Mouse (Mus musculus): ENCODE data around the gene Fam131c. TPM values are rescaled to one million over a fixed set of nuclear protein-coding genes. Genes with fewer than 3 reads are reported as not detected.

Gene Fam131c
- polyA plus RNA-seq, 1 experiment = 1.8 TPM

DNA sequence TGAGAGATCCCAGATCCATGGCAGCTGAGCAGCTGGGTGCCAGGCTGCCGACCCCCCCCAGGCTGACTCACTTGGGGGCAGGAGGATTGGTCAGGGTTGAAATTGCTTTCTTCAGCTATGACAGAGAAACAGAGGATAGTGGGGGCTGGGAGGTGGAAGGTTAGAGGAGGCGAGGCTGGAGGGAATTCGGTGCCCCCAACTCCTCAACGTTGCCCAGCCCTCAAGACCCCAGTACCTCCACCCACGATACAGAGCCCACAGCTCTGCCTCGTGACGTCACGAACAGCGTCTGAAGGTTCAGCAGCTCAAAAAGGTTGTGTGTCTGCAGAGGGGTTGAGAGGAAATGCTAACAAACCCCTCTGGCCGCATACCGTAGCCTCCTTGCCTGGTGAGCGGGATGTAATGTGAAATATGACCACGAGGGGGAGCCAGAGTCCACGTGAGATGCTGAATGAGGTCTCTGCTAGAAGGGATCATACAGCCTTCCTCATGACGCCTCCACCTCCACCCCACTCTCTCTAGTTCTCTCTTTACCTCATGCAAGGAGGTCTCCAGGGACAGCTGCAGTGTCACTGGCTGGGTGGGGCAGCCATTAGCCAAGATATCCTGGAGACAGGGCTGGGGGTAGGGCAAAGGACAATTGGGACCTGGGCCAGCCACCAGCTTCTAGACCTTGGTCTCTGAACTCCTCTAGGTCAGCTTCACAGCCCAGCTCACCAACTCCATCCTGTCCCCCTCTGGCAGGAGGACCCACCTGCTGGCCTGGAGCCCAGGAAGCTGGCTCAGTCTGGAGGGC, 36.7 kb downstream of the Fam131c start:
- peaks cover 10% of the 10 kb centered on the region; the same call in 1 of the 2 replicates for H3K4me1 ChIP-seq (ENCODE audit: control insufficient read depth, insufficient read depth, low read length)
- 16% methylated on average over 15 of the region's 15 CpGs for WGBS
- no peaks in the 10 kb centered on the region for H3K27me3 ChIP-seq (replicated peaks; ENCODE audit: control insufficient read depth, insufficient read depth, low read length)
- no peaks in the 10 kb centered on the region for H3K36me3 ChIP-seq (ENCODE audit: control insufficient read depth, insufficient read depth, low read length)
- H3K4me3 ChIP-seq (ENCODE audit: insufficient read depth, low read depth, low read length) = no peak overlapping the region
- TF ChIP-seq POLR2A (IDR thresholded peaks at IDR 0.05; ENCODE audit: low read depth, low read length) (no peak), CTCF (conservative IDR thresholded peaks at IDR 0.05; ENCODE audit: insufficient read depth, insufficient read length, low read depth, low read length) (peak; percentile 98)
- DNase-seq = peak; percentile 87
- H3K27ac ChIP-seq (ENCODE audit: insufficient read depth, low read depth, low read length) = no peak overlapping the region

DNA sequence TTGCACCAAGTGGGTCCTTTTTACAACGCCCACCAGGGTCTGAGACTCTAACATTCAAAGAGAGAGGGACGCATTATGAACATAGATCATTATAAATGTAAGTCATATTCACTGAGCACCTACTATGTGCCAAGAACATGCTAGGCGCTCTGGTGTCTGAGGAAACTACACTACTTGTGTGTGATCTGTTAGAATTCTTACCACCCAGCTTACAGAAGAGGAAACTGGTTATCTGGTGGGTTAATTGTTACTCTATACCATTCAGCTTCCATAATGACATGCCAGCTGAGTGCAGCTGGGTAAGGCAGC, 37.2 kb downstream of the Fam131c start:
- WGBS = 79% methylated on average over 3 of the region's 3 CpGs
- Histone ChIP-seq H3K27ac (ENCODE audit: insufficient read depth, low read depth, low read length) (no peak overlapping the region), H3K4me3 (ENCODE audit: insufficient read depth, low read depth, low read length) (no peak overlapping the region), H3K4me1 (ENCODE audit: control insufficient read depth, insufficient read depth, low read length) (peaks cover 10% of the 10 kb centered on the region; the same call in 1 of the 2 replicates), H3K27me3 (replicated peaks; ENCODE audit: control insufficient read depth, insufficient read depth, low read length) (no peaks in the 10 kb centered on the region), H3K36me3 (ENCODE audit: control insufficient read depth, insufficient read depth, low read length) (no peaks in the 10 kb centered on the region)
- TF ChIP-seq CTCF (conservative IDR thresholded peaks at IDR 0.05; ENCODE audit: insufficient read depth, insufficient read length, low read depth, low read length) = no peak
- no peak for TF ChIP-seq POLR2A (IDR thresholded peaks at IDR 0.05; ENCODE audit: low read depth, low read length)
- no peak for DNase-seq

DNA sequence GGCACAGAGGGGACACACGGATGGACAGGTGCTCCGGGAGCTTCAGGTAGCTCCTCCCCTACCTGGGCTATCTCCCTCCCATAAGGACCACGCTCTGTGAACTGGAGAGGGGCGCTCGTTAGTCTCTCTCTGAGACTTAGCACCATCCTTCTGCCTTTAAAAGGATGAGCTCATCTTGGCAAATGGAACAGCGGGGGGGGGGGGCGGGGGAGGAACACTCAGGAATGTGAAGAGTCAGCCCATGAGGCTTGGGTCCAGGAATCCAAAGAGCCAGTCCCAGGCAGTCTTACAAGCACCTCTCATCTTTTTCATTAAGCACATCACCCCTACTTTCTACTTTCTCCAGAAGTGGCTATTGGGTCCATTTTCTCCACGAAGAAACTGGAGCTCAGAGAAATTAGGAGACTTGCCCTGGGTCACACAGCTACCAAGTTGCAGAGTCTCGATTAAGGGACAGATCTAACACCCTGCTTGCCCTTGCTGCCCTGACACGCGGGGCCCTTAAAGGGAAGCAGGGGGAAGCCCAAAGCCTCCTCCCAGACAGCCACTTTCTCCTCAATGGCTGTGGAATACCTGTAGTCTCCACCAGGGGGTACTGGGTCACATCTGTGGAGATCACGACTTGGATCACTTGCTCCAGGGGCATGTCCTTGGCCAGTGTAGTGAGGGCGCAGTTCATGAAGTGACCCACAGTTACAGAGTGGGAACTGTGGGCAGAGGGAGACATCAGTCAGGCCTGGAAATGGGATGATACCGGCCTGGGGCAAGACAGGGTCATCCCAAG, 38.7 kb downstream of the Fam131c start:
- H3K36me3 ChIP-seq (ENCODE audit: control insufficient read depth, insufficient read depth, low read length) = no peaks in the 10 kb centered on the region
- peaks cover 10% of the 10 kb centered on the region; the same call in 1 of the 2 replicates for H3K4me1 ChIP-seq (ENCODE audit: control insufficient read depth, insufficient read depth, low read length)
- H3K4me3 ChIP-seq (ENCODE audit: insufficient read depth, low read depth, low read length) = no peak overlapping the region
- no peaks in the 10 kb centered on the region for H3K27me3 ChIP-seq (replicated peaks; ENCODE audit: control insufficient read depth, insufficient read depth, low read length)
- TF ChIP-seq POLR2A (IDR thresholded peaks at IDR 0.05; ENCODE audit: low read depth, low read length) (no peak), CTCF (conservative IDR thresholded peaks at IDR 0.05; ENCODE audit: insufficient read depth, insufficient read length, low read depth, low read length) (peak; percentile 61)
- DNase-seq = peak; percentile 66
- WGBS = 29% methylated on average over 14 of the region's 14 CpGs
- peak overlapping the region; percentile 45 for H3K27ac ChIP-seq (ENCODE audit: insufficient read depth, low read depth, low read length)

DNA sequence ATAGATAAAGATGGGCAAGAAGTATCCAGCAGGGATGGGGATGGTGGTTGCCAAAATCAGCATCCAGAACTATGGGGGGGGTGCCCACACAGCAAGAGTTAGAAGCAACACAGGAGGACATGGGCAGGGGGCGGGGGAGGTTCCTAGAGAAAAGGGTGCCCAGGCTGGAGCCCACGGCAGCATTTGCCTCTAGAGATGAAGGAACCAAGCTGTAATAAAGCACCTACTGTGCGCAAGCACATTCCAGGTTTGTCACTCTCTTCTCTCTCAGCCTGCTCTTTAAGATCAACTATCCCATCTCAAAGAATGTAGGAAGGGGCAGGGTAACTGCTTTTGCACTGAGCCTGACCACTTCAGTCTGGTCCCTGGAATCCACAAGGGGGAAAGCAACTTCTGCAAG, 40.6 kb downstream of the Fam131c start:
- Histone ChIP-seq H3K4me1 (ENCODE audit: control insufficient read depth, insufficient read depth, low read length) (peaks cover 10% of the 10 kb centered on the region; the same call in 1 of the 2 replicates), H3K4me3 (ENCODE audit: insufficient read depth, low read depth, low read length) (no peak overlapping the region), H3K27ac (ENCODE audit: insufficient read depth, low read depth, low read length) (no peak overlapping the region), H3K36me3 (ENCODE audit: control insufficient read depth, insufficient read depth, low read length) (no peaks in the 10 kb centered on the region), H3K27me3 (replicated peaks; ENCODE audit: control insufficient read depth, insufficient read depth, low read length) (no peaks in the 10 kb centered on the region)
- TF ChIP-seq CTCF (conservative IDR thresholded peaks at IDR 0.05; ENCODE audit: insufficient read depth, insufficient read length, low read depth, low read length) = no peak
- TF ChIP-seq POLR2A (IDR thresholded peaks at IDR 0.05; ENCODE audit: low read depth, low read length) = no peak
- no peak for DNase-seq
- WGBS = 91% methylated on average over 3 of the region's 3 CpGs

DNA sequence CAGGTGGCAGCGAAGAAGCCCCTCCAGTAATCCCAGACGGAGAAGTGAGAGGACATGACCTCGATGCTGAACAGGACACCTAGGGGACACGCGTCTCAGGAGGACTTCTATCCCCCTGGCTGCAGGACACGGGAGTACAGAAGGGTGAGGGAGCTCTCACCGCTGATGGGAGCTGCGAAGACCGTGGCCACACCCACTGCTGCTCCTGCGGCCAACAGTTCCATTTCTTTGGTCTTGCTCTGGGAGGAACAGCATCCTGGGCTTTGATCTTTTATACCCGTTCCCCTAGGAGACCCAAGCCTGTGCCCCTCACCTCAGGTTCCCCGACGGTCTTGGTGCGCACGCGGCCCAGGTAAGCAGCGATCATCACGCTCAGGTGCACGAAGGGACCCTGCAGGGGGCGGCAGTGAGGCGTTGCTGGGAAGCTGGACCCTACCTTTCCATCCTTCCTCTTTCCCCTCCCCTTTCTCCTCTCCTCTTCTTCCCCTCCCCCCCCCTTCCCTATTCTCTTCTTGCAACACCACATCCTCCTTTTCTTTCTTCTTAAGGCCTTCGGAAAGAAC, 43.5 kb downstream of the Fam131c start:
- 24% methylated on average over 22 of the region's 22 CpGs for WGBS
- Histone ChIP-seq H3K27me3 (replicated peaks; ENCODE audit: control insufficient read depth, insufficient read depth, low read length) (no peaks in the 10 kb centered on the region), H3K36me3 (ENCODE audit: control insufficient read depth, insufficient read depth, low read length) (no peaks in the 10 kb centered on the region), H3K4me3 (ENCODE audit: insufficient read depth, low read depth, low read length) (no peak overlapping the region), H3K4me1 (ENCODE audit: control insufficient read depth, insufficient read depth, low read length) (peaks cover 6% of the 10 kb centered on the region; the same call in 1 of the 2 replicates), H3K27ac (ENCODE audit: insufficient read depth, low read depth, low read length) (no peak overlapping the region)
- DNase-seq = no peak
- TF ChIP-seq CTCF (conservative IDR thresholded peaks at IDR 0.05; ENCODE audit: insufficient read depth, insufficient read length, low read depth, low read length) (peak; percentile 46), POLR2A (IDR thresholded peaks at IDR 0.05; ENCODE audit: low read depth, low read length) (no peak)

DNA sequence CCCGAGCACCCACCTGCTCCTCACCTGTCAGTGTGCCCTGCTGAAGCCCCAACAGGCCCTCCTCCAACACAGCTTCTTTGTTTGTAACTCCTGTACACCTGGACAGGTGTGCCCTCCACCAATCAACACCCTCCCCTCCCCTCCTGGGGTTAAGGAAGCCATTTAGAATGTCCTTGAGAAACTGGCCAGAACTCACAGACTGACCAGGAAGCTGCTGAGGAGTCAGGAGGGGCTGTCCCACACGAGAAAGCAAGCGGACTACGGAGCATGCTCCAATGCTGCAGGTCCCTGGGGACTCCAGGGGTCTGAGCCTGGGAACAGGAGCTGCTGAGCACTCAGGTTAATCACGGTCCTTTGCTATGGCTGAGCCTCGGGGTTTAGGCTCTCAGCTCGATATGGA, 47.9 kb downstream of the Fam131c start, which contains the start of gene Clcnkb:
Clcnkb (minus strand) TSS at position 91 of the 400 bp plus-strand sequence.
- Histone ChIP-seq H3K27ac (ENCODE audit: insufficient read depth, low read depth, low read length) (peak within 1 kb of the TSS; percentile 72), H3K36me3 (ENCODE audit: control insufficient read depth, insufficient read depth, low read length) (no peaks in the 10 kb centered on the region), H3K27me3 (replicated peaks; ENCODE audit: control insufficient read depth, insufficient read depth, low read length) (no peaks in the 10 kb centered on the region), H3K4me3 (ENCODE audit: insufficient read depth, low read depth, low read length) (peak within 1 kb of the TSS; percentile 48), H3K4me1 (ENCODE audit: control insufficient read depth, insufficient read depth, low read length) (peaks cover 1% of the 10 kb centered on the region)
- peak; percentile 78 for DNase-seq
- WGBS = 41% methylated on average over 7 of the region's 7 CpGs
- TF ChIP-seq POLR2A (IDR thresholded peaks at IDR 0.05; ENCODE audit: low read depth, low read length) (no peak), CTCF (conservative IDR thresholded peaks at IDR 0.05; ENCODE audit: insufficient read depth, insufficient read length, low read depth, low read length) (no peak)

All from kidney, adult 2 months (tissue).